Mouse (Mus musculus) embryonic stem cell, embryonic (primary cell): ENCODE data around the gene Tubgcp6.

Source experiments
- CTCF ChIA-PET, 4 experiments: fragments of 300-600 bp in 2 of 4; fragments of 350-600 bp in 2 of 4; sonication (Branson Sonifier 250); formaldehyde crosslinking; loops; one replicate each; lab custom pipeline; 2022; ENCODE audit warnings: inconsistent platforms in 2 of 4; lab: Charles Lee
- POLR2A ChIA-PET, 4 experiments: fragments of 300-600 bp in 2 of 4; fragments of 350-600 bp in 2 of 4; sonication (Branson Sonifier 250); formaldehyde crosslinking; loops; one replicate each; lab custom pipeline; 2022; ENCODE audit warnings: antibody characterized with exemption in 4 of 4, inconsistent platforms in 1 of 4; lab: Charles Lee

The Tubgcp6 gene

GRCm38 (mm10) chr15:89147895-89148294, 25.0 kb upstream of the Tubgcp6 start:
- ChIA-PET POLR2A (no interaction called here), CTCF (no interaction called here)

- ChIA-PET POLR2A (interaction anchor here in 2 of 4 experiments (1.0 to 2.0 kb wide), 3 partner anchors 24 to 30 kb away, joined by 3 to 4 read pairs (median 4); partner anchors contain the start of gene Tubgcp6 (in 1 of the 2)), CTCF (no interaction called here)
Measured at GRCm38 (mm10) chr15:89147456-89147855, 24.5 kb upstream of the Tubgcp6 start.

- POLR2A ChIA-PET, result interaction anchor here in 3 of 4 experiments (0.7 to 2.0 kb wide), 15 partner anchors 18 to 430 kb away, joined by 3 to 5 read pairs (median 4); partner anchors contain the start of genes Pim3 (in 1 of the 3), Sco2 (in 1 of the 3) and Tubgcp6 (in 1 of the 3)
- CTCF ChIA-PET, result interaction anchor here in 2 of 4 experiments (0.6 to 1.8 kb wide), 5 partner anchors 9 to 103 kb away, joined by 3 to 7 read pairs (median 4); partner anchors contain the start of gene Hdac10 (in 1 of the 2)
Measured at GRCm38 (mm10) chr15:89147024-89147423, 24.1 kb upstream of the Tubgcp6 start.

GRCm38 (mm10) chr15:89146537-89146936, 23.6 kb upstream of the Tubgcp6 start:
- ChIA-PET CTCF (interaction anchor here in 3 of 4 experiments (0.6 to 1.8 kb wide), 7 partner anchors 9 to 104 kb away, joined by 3 to 7 read pairs (median 4); partner anchors contain the start of gene Hdac10 (in 2 of the 3)), POLR2A (interaction anchor here in 3 of 4 experiments (0.6 to 2.0 kb wide), 22 partner anchors 17 to 751 kb away, joined by 3 to 7 read pairs (median 3); partner anchors contain the start of genes Hdac10 (in 1 of the 3), Pim3 (in 1 of the 3), Sco2 (in 1 of the 3) and Tubgcp6 (in 1 of the 3))

- ChIA-PET POLR2A (interaction anchor here in 3 of 4 experiments (0.5 to 2.0 kb wide), 19 partner anchors 18 to 752 kb away, joined by 3 to 7 read pairs (median 3); partner anchors contain the start of genes Dennd6b (in 1 of the 3), Hdac10 (in 1 of the 3), Pim3 (in 1 of the 3) and Sco2 (in 1 of the 3)), CTCF (interaction anchor here in 3 of 4 experiments (0.6 to 1.8 kb wide), 5 partner anchors 10 to 50 kb away, joined by 3 to 6 read pairs (median 4); partner anchors contain the start of gene Hdac10 (in 2 of the 3))
Measured at GRCm38 (mm10) chr15:89145813-89146350, 23.0 kb upstream of the Tubgcp6 start.

GRCm38 (mm10) chr15:89144965-89145364, 22.1 kb upstream of the Tubgcp6 start:
- ChIA-PET POLR2A (interaction anchor here in 3 of 4 experiments (0.6 to 1.4 kb wide), 4 partner anchors 22 to 358 kb away, joined by 3 to 4 read pairs (median 3); partner anchors contain the start of genes Dennd6b (in 1 of the 3) and Tubgcp6 (in 1 of the 3)), CTCF (interaction anchor here in 2 of 4 experiments (1.1 to 1.8 kb wide), 2 partner anchors 17 kb away, joined by 3 to 6 read pairs; partner anchors contain the start of gene Hdac10 (in 1 of the 2))

- ChIA-PET POLR2A (interaction anchor here in 1 of 4 experiments (0.8 kb wide), 1 partner anchor 72 kb away, joined by 4 read pairs; no protein-coding TSS in a partner anchor), CTCF (interaction anchor here in 1 of 4 experiments (2.8 kb wide), 1 partner anchor 15 kb away, joined by 8 read pairs; the partner anchor contains the start of gene Hdac10)
Measured at GRCm38 (mm10) chr15:89143134-89143533, 20.2 kb upstream of the Tubgcp6 start.

- ChIA-PET POLR2A (interaction anchor here (0.6 to 2.5 kb wide), 9 partner anchors 15 to 426 kb away, joined by 3 to 8 read pairs (median 3); partner anchors contain the start of gene Tubgcp6 (in 1 of the 4)), CTCF (interaction anchor here in 3 of 4 experiments (0.6 to 3.1 kb wide), 3 partner anchors 14 to 147 kb away, joined by 6 to 22 read pairs (median 8); partner anchors contain the start of gene Hdac10 (in 2 of the 3))
Measured at GRCm38 (mm10) chr15:89141905-89142304, 19.0 kb upstream of the Tubgcp6 start.

- POLR2A ChIA-PET, result interaction anchor here (0.6 to 2.5 kb wide), 13 partner anchors 9 to 425 kb away, joined by 3 to 16 read pairs (median 3); partner anchors contain the start of genes Hdac10 (in 1 of the 4), Pim3 (in 1 of the 4), Selenoo (in 1 of the 4) and Tubgcp6 (in 1 of the 4)
- CTCF ChIA-PET, result interaction anchor here in 3 of 4 experiments (1.2 to 3.1 kb wide), 4 partner anchors 13 to 16 kb away, joined by 4 to 22 read pairs (median 6); partner anchors contain the start of gene Hdac10 (in 3 of the 3)
Measured at GRCm38 (mm10) chr15:89141443-89141842, 18.5 kb upstream of the Tubgcp6 start.

GRCm38 (mm10) chr15:89140659-89141252, 17.8 kb upstream of the Tubgcp6 start, which contains the start of gene Mapk12:
Mapk12 (minus strand) TSS chr15:89140703.
- CTCF ChIA-PET, result interaction anchor here (0.5 to 3.1 kb wide), 9 partner anchors 12 to 374 kb away, joined by 3 to 22 read pairs (median 4); partner anchors contain the start of gene Hdac10 (in 3 of the 4)
- POLR2A ChIA-PET, result interaction anchor here (0.5 to 2.5 kb wide), 22 partner anchors 9 to 424 kb away, joined by 3 to 16 read pairs (median 3); partner anchors contain the start of genes Mapk11 (in 3 of the 4), Tubgcp6 (in 2 of the 4), Hdac10 (in 1 of the 4) and Pim3 (in 1 of the 4)

GRCm38 (mm10) chr15:89140048-89140658, 17.2 kb upstream of the Tubgcp6 start:
- ChIA-PET POLR2A (interaction anchor here (0.5 to 2.5 kb wide), 18 partner anchors 9 to 389 kb away, joined by 3 to 16 read pairs (median 4); partner anchors contain the start of genes Mapk11 (in 3 of the 4), Tubgcp6 (in 2 of the 4), Hdac10 (in 1 of the 4) and Pim3 (in 1 of the 4)), CTCF (interaction anchor here (0.6 to 3.1 kb wide), 9 partner anchors 10 to 311 kb away, joined by 3 to 22 read pairs (median 3); partner anchors contain the start of gene Hdac10 (in 3 of the 4))

GRCm38 (mm10) chr15:89138531-89138930, 15.6 kb upstream of the Tubgcp6 start:
- ChIA-PET POLR2A (interaction anchor here in 2 of 4 experiments (0.6 to 1.6 kb wide), 4 partner anchors 9 to 238 kb away, joined by 3 to 6 read pairs (median 4); partner anchors contain the start of genes Hdac10 (in 2 of the 2) and Tymp (in 1 of the 2)), CTCF (interaction anchor here in 2 of 4 experiments (1.0 to 1.6 kb wide), 2 partner anchors 10 kb away, joined by 3 to 7 read pairs; partner anchors contain the start of gene Hdac10 (in 2 of the 2))

GRCm38 (mm10) chr15:89138046-89138405, 15.1 kb upstream of the Tubgcp6 start:
- CTCF ChIA-PET, result interaction anchor here in 1 of 4 experiments (1.6 kb wide), 1 partner anchor 10 kb away, joined by 7 read pairs; the partner anchor contains the start of gene Hdac10
- POLR2A ChIA-PET, result interaction anchor here in 3 of 4 experiments (0.8 to 1.6 kb wide), 3 partner anchors 9 to 28 kb away, joined by 3 to 6 read pairs (median 6); partner anchors contain the start of gene Hdac10 (in 2 of the 3)

- ChIA-PET CTCF (interaction anchor here in 1 of 4 experiments (1.6 kb wide), 1 partner anchor 9 kb away, joined by 7 read pairs; the partner anchor contains the start of gene Hdac10), POLR2A (interaction anchor here in 2 of 4 experiments (0.6 to 1.6 kb wide), 4 partner anchors 9 to 270 kb away, joined by 3 to 10 read pairs (median 5); partner anchors contain the start of gene Hdac10 (in 2 of the 2))
Measured at GRCm38 (mm10) chr15:89137378-89138045, 14.6 kb upstream of the Tubgcp6 start.

GRCm38 (mm10) chr15:89136461-89137155, 13.7 kb upstream of the Tubgcp6 start:
- POLR2A ChIA-PET, result interaction anchor here in 1 of 4 experiments (1.6 to 1.9 kb wide), 2 partner anchors 8 to 13 kb away, joined by 4 to 5 read pairs; partner anchors contain the start of gene Hdac10
- CTCF ChIA-PET, result no interaction called here
